Mouse (Mus musculus) forebrain, embryonic 11.5 days (tissue): ENCODE results near the gene Zfhx3. TPM values are rescaled to one million over a fixed set of nuclear protein-coding genes. Genes with fewer than 3 reads are reported as not detected.

Source experiments
- ATAC-seq: fragments of 200-750 bp; cut with Nextera tagmentation; replicated peaks from 2 replicates; pipeline ENCODE4 v1.8.0; 2017; ENCODE audit warnings: moderate TSS enrichment; ENCODE audit not compliant: low FRiP score
- DNase-seq: peaks from one replicate; pipeline ENCODE4 v3.0.0-alpha.2; 2017; ENCODE audit warnings: low spot score
- H3K27ac ChIP-seq: fragments of 300-500 bp; sonication (generic); 2 replicates; pipeline ENCODE4 v1.5.1; 2014; ENCODE audit warnings: low read depth, low read length
- H3K27me3 ChIP-seq: fragments of 300-500 bp; sonication (generic); 2 replicates; pipeline ENCODE4 v1.6.1; 2014; ENCODE audit warnings: mild to moderate bottlenecking, low read length, mixed read lengths; ENCODE audit not compliant: control insufficient read depth, insufficient read depth
- H3K36me3 ChIP-seq: fragments of 300-500 bp; sonication (generic); 2 replicates; pipeline ENCODE4 v1.6.1; 2014; ENCODE audit warnings: mild to moderate bottlenecking, low read length, moderate library complexity, mixed read lengths; ENCODE audit not compliant: control insufficient read depth, insufficient read depth
- H3K4me1 ChIP-seq: fragments of 300-500 bp; sonication (generic); replicated peaks from 2 replicates; pipeline ENCODE4 v1.6.1; 2014; ENCODE audit warnings: low read length, mixed read lengths; ENCODE audit not compliant: control insufficient read depth, insufficient read depth
- H3K4me2 ChIP-seq: fragments of 300-500 bp; sonication (generic); 2 replicates; pipeline ENCODE4 v1.6.1; 2014; ENCODE audit warnings: low read depth, mild to moderate bottlenecking, low read length, moderate library complexity, mixed read lengths; ENCODE audit not compliant: severe bottlenecking
- H3K4me3 ChIP-seq: fragments of 300-500 bp; sonication (generic); 2 replicates; pipeline ENCODE4 v1.5.1; 2014; ENCODE audit warnings: low read depth, low read length
- H3K9ac ChIP-seq: fragments of 300-500 bp; sonication (generic); 2 replicates; pipeline ENCODE4 v1.6.1; 2014; ENCODE audit warnings: low read length
- H3K9me3 ChIP-seq: fragments of 300-500 bp; sonication (generic); 2 replicates; pipeline ENCODE4 v1.6.1; 2016; ENCODE audit warnings: low read length, mixed read lengths; ENCODE audit not compliant: control insufficient read depth
- WGBS: fragments of 180-500 bp; shearing (Covaris S2); extraction: QIAGEN DNeasy Blood & Tissue Kit; methylation state at CpG from one replicate; pipeline ENCODE4 v1.1.7; 2014; 5-methylcytosine and 5-hydroxymethylcytosine counted together
- polyA plus RNA-seq: library from polyadenylated mRNA; unstranded; fragments of >200 nt; fragmentation: Nextera tagmentation; extraction: Ambion mirVana; gene quantifications from 2 replicates; pipeline ENCODE4 v1.2.1, GENCODE M21; 2014

Gene Zfhx3
- polyA plus RNA-seq, 1 experiment from 2014 or later: 22.9 TPM

- peaks cover 2% of the 10 kb centered on the region; the same call in 1 of the 2 replicates for H3K27me3 ChIP-seq
- no peak for ATAC-seq
- peaks cover 29% of the 10 kb centered on the region for H3K4me1 ChIP-seq
- H3K9me3 ChIP-seq: no peaks in the 10 kb centered on the region
- H3K9ac ChIP-seq: no peak overlapping the region
- H3K27ac ChIP-seq: no peak overlapping the region
- WGBS: 32% methylated on average over 11 of the region's 11 CpGs
- no peak overlapping the region for H3K4me2 ChIP-seq
- H3K4me3 ChIP-seq: no peak overlapping the region
- DNase-seq: no peak
- no peaks in the 10 kb centered on the region for H3K36me3 ChIP-seq
Measured at GRCm38 (mm10) chr8:108723636-108724035, 781.2 kb downstream of the Zfhx3 start.

- DNase-seq: no peak
- H3K4me3 ChIP-seq: no peak overlapping the region
- H3K4me2 ChIP-seq: no peak overlapping the region
- no peaks in the 10 kb centered on the region; the same call in 1 of the 2 replicates for H3K27me3 ChIP-seq
- no peak for ATAC-seq
- H3K27ac ChIP-seq: no peak overlapping the region
- H3K36me3 ChIP-seq: no peaks in the 10 kb centered on the region
- 23% methylated on average over 11 of the region's 11 CpGs for WGBS
- no peaks in the 10 kb centered on the region for H3K9me3 ChIP-seq
- H3K9ac ChIP-seq: no peak overlapping the region
- peaks cover 37% of the 10 kb centered on the region for H3K4me1 ChIP-seq
Measured at GRCm38 (mm10) chr8:108724818-108725506, 782.5 kb downstream of the Zfhx3 start.

GRCm38 (mm10) chr8:108725631-108726030, 783.2 kb downstream of the Zfhx3 start:
- Histone ChIP-seq H3K27ac (no peak overlapping the region), H3K4me3 (no peak overlapping the region), H3K27me3 (no peaks in the 10 kb centered on the region; the same call in 1 of the 2 replicates)

GRCm38 (mm10) chr8:108726541-108727241, 784.2 kb downstream of the Zfhx3 start:
- peak; percentile 83 for ATAC-seq
- Histone ChIP-seq H3K4me1 (peaks cover 46% of the 10 kb centered on the region), H3K27ac (peak overlapping the region; percentile 74)

More at GRCm38 (mm10) chr8:108725631-108726030, 783.2 kb downstream of the Zfhx3 start:
- Histone ChIP-seq H3K4me2 (no peak overlapping the region), H3K36me3 (no peaks in the 10 kb centered on the region), H3K9ac (no peak overlapping the region), H3K9me3 (no peaks in the 10 kb centered on the region), H3K4me1 (peaks cover 42% of the 10 kb centered on the region)
- 35% methylated on average over 10 of the region's 10 CpGs for WGBS
- DNase-seq: no peak
- no peak for ATAC-seq

GRCm38 (mm10) chr8:108729169-108729568, 786.7 kb downstream of the Zfhx3 start:
- H3K36me3 ChIP-seq: no peaks in the 10 kb centered on the region
- no peak overlapping the region for H3K4me2 ChIP-seq
- no peak overlapping the region for H3K27ac ChIP-seq
- no peak overlapping the region for H3K4me3 ChIP-seq
- H3K27me3 ChIP-seq: no peaks in the 10 kb centered on the region; the same call in 1 of the 2 replicates
- no peaks in the 10 kb centered on the region for H3K9me3 ChIP-seq
- WGBS: 0% methylated on average over 2 of the region's 2 CpGs
- ATAC-seq: no peak
- H3K9ac ChIP-seq: no peak overlapping the region
- no peak for DNase-seq
- H3K4me1 ChIP-seq: peaks cover 48% of the 10 kb centered on the region

More at GRCm38 (mm10) chr8:108726541-108727241, 784.2 kb downstream of the Zfhx3 start:
- 2% methylated on average over 12 of the region's 12 CpGs for WGBS
- peak; percentile 84 for DNase-seq
- Histone ChIP-seq H3K9me3 (no peaks in the 10 kb centered on the region), H3K4me3 (no peak overlapping the region), H3K36me3 (no peaks in the 10 kb centered on the region), H3K27me3 (no peaks in the 10 kb centered on the region; the same call in 1 of the 2 replicates), H3K4me2 (peak overlapping the region; percentile 19; the same call in 1 of the 2 replicates), H3K9ac (no peak overlapping the region)

GRCm38 (mm10) chr8:108729667-108730329, 787.4 kb downstream of the Zfhx3 start:
- H3K27ac ChIP-seq: no peak overlapping the region
- no peak overlapping the region for H3K4me3 ChIP-seq
- ATAC-seq (no peak), DNase-seq (no peak)
- peak overlapping the region; percentile 9; the same call in 1 of the 2 replicates for H3K4me2 ChIP-seq
- H3K27me3 ChIP-seq: no peaks in the 10 kb centered on the region; the same call in 1 of the 2 replicates
- H3K36me3 ChIP-seq: no peaks in the 10 kb centered on the region
- 5% methylated on average over 12 of the region's 12 CpGs for WGBS
- H3K9ac ChIP-seq: no peak overlapping the region
- H3K9me3 ChIP-seq: no peaks in the 10 kb centered on the region
- peaks cover 50% of the 10 kb centered on the region for H3K4me1 ChIP-seq

- H3K36me3 ChIP-seq: no peaks in the 10 kb centered on the region
- H3K4me3 ChIP-seq: no peak overlapping the region
- H3K27me3 ChIP-seq: no peaks in the 10 kb centered on the region
- H3K4me2 ChIP-seq: no peak overlapping the region
- peaks cover 46% of the 10 kb centered on the region for H3K4me1 ChIP-seq
- DNase-seq (no peak), ATAC-seq (no peak)
- no peak overlapping the region for H3K27ac ChIP-seq
- 41% methylated on average over 9 of the region's 9 CpGs for WGBS
- H3K9me3 ChIP-seq: no peaks in the 10 kb centered on the region
- no peak overlapping the region for H3K9ac ChIP-seq
Measured at GRCm38 (mm10) chr8:108730907-108731440, 788.5 kb downstream of the Zfhx3 start.

- DNase-seq: no peak
- no peaks in the 10 kb centered on the region for H3K36me3 ChIP-seq
- H3K4me3 ChIP-seq: no peak overlapping the region
- no peak overlapping the region for H3K27ac ChIP-seq
- 16% methylated on average over 11 of the region's 11 CpGs for WGBS
- no peak overlapping the region for H3K4me2 ChIP-seq
- H3K9me3 ChIP-seq: no peaks in the 10 kb centered on the region
- no peaks in the 10 kb centered on the region for H3K27me3 ChIP-seq
- ATAC-seq: no peak
- no peak overlapping the region for H3K9ac ChIP-seq
- peaks cover 47% of the 10 kb centered on the region for H3K4me1 ChIP-seq
Measured at GRCm38 (mm10) chr8:108732500-108732899, 790.1 kb downstream of the Zfhx3 start.
